Mouse (Mus musculus) midbrain, embryonic 15.5 days (tissue): ENCODE results near the gene Duxbl2. TPM values are rescaled to one million over a fixed set of nuclear protein-coding genes. Genes with fewer than 3 reads are reported as not detected.
"Not testable (repeated sequence)": the region's sequence is repeated elsewhere in the genome, so short reads cannot be mapped to it uniquely, and the experiment has no call there.

Experiments
- ATAC-seq: fragments of 200-750 bp; cut with Nextera tagmentation; replicated peaks from 2 replicates; pipeline ENCODE4 v1.8.0; 2017; ENCODE audit warnings: moderate TSS enrichment
- H3K27ac ChIP-seq: fragments of 300-500 bp; sonication (generic); 2 replicates; pipeline ENCODE4 v1.5.1; 2015; ENCODE audit warnings: mild to moderate bottlenecking, inconsistent platforms
- H3K27me3 ChIP-seq: fragments of 300-500 bp; sonication (generic); replicated peaks from 2 replicates; pipeline ENCODE4 v1.6.1; 2015; ENCODE audit warnings: inconsistent platforms
- H3K36me3 ChIP-seq: fragments of 300-500 bp; sonication (generic); replicated peaks from 2 replicates; pipeline ENCODE4 v1.6.1; 2015; ENCODE audit warnings: inconsistent platforms
- H3K4me1 ChIP-seq: fragments of 300-500 bp; sonication (generic); 2 replicates; pipeline ENCODE4 v1.6.1; 2015; ENCODE audit warnings: inconsistent platforms
- H3K4me2 ChIP-seq: fragments of 300-500 bp; sonication (generic); 2 replicates; pipeline ENCODE4 v1.6.1; 2015; ENCODE audit warnings: inconsistent platforms, mild to moderate bottlenecking, moderate library complexity
- H3K4me3 ChIP-seq: fragments of 300-500 bp; sonication (generic); 2 replicates; pipeline ENCODE4 v1.5.1; 2015; ENCODE audit warnings: mild to moderate bottlenecking, inconsistent platforms
- H3K9ac ChIP-seq: fragments of 300-500 bp; sonication (generic); 2 replicates; pipeline ENCODE4 v1.6.1; 2015; ENCODE audit warnings: mild to moderate bottlenecking, inconsistent platforms
- H3K9me3 ChIP-seq: fragments of 300-500 bp; sonication (generic); 2 replicates; pipeline ENCODE4 v1.6.1; 2016; ENCODE audit warnings: inconsistent platforms
- WGBS: fragments of 180-500 bp; shearing (Covaris S2); methylation state at CpG from one replicate; pipeline ENCODE4 v1.1.7; 2015; ENCODE audit warnings: mixed read lengths; 5-methylcytosine and 5-hydroxymethylcytosine counted together
- polyA plus RNA-seq: library from polyadenylated mRNA; unstranded; fragments of >200 nt; fragmentation: Nextera tagmentation; extraction: Ambion mirVana; gene quantifications from 2 replicates; pipeline ENCODE4 v1.2.1, GENCODE M21; 2015

Duxbl2 gene
- 0.46 and 1.2 TPM in 2 replicates for polyA plus RNA-seq

- ATAC-seq, result peak; percentile 45; the same call in 1 of the 2 replicates
- H3K4me2 ChIP-seq, H3K36me3 ChIP-seq, H3K4me3 ChIP-seq, H3K27me3 ChIP-seq, H3K27ac ChIP-seq, H3K9ac ChIP-seq, H3K4me1 ChIP-seq, H3K9me3 ChIP-seq: not testable (repeated sequence)
- WGBS, result no CpG with 5 or more reads among the region's 7 CpGs
These were observed at the start of gene Duxbl2 for GRCm38 (mm10) chr14:26118150-26118549. Gene Duxbl2 (plus strand): TSS chr14:26118349.

- not testable (repeated sequence) for H3K4me1 ChIP-seq, H3K36me3 ChIP-seq, H3K27ac ChIP-seq, H3K27me3 ChIP-seq, H3K9ac ChIP-seq, ATAC-seq, H3K4me3 ChIP-seq, H3K9me3 ChIP-seq, H3K4me2 ChIP-seq
- no CpG with 5 or more reads among the region's 5 CpGs for whole genome bisulfite sequencing
These were observed 41.3 kb upstream of the Duxbl2 start for GRCm38 (mm10) chr14:26076620-26077390.

- not testable (repeated sequence) for H3K4me1 ChIP-seq
- WGBS, result no CpG with 5 or more reads among the region's 6 CpGs
These were observed 36.9 kb upstream of the Duxbl2 start, which contains the start of gene Cphx2 for GRCm38 (mm10) chr14:26081216-26081615. Gene Cphx2 (plus strand): TSS chr14:26081516.

GRCm38 (mm10) chr14:26081997-26082396, 36.2 kb upstream of the Duxbl2 start, which contains the start of gene Cphx3:
Gene Cphx3 (plus strand): TSS chr14:26082297.
- no CpG with 5 or more reads among the region's 1 CpGs for WGBS
- H3K4me1 ChIP-seq, H3K27ac ChIP-seq, H3K9me3 ChIP-seq, H3K36me3 ChIP-seq, H3K4me3 ChIP-seq, H3K27me3 ChIP-seq, ATAC-seq, H3K4me2 ChIP-seq, H3K9ac ChIP-seq: not testable (repeated sequence)

More at GRCm38 (mm10) chr14:26081216-26081615, 36.9 kb upstream of the Duxbl2 start, which contains the start of gene Cphx2:
- H3K4me3 ChIP-seq, H3K27ac ChIP-seq, H3K9me3 ChIP-seq, H3K36me3 ChIP-seq, ATAC-seq, H3K27me3 ChIP-seq, H3K9ac ChIP-seq, H3K4me2 ChIP-seq: not testable (repeated sequence)

GRCm38 (mm10) chr14:26097622-26098021, 20.5 kb upstream of the Duxbl2 start:
- H3K27ac ChIP-seq, H3K27me3 ChIP-seq, H3K9me3 ChIP-seq, H3K4me1 ChIP-seq, H3K4me2 ChIP-seq, H3K9ac ChIP-seq, H3K4me3 ChIP-seq, H3K36me3 ChIP-seq, ATAC-seq: not testable (repeated sequence)
- no CpG with 5 or more reads among the region's 3 CpGs for WGBS

- not testable (repeated sequence) for H3K27me3 ChIP-seq, H3K4me1 ChIP-seq, H3K4me2 ChIP-seq, H3K27ac ChIP-seq, H3K9ac ChIP-seq, H3K4me3 ChIP-seq, H3K9me3 ChIP-seq, H3K36me3 ChIP-seq
- ATAC-seq, result peak; percentile 90
- no CpG with 5 or more reads among the region's 18 CpGs for WGBS
These were observed 426 bp downstream of the Duxbl2 start for GRCm38 (mm10) chr14:26118550-26119000.

GRCm38 (mm10) chr14:26119095-26119494, 946 bp downstream of the Duxbl2 start:
- ATAC-seq, H3K9ac ChIP-seq: not testable (repeated sequence)
- WGBS, result no CpG with 5 or more reads among the region's 7 CpGs

GRCm38 (mm10) chr14:26147095-26147494, 28.9 kb downstream of the Duxbl2 start:
- H3K9me3 ChIP-seq, H3K4me2 ChIP-seq, H3K27ac ChIP-seq, H3K27me3 ChIP-seq, H3K4me3 ChIP-seq, H3K9ac ChIP-seq, ATAC-seq, H3K4me1 ChIP-seq, H3K36me3 ChIP-seq: not testable (repeated sequence)
- no CpG with 5 or more reads among the region's 2 CpGs for WGBS

More at GRCm38 (mm10) chr14:26119095-26119494, 946 bp downstream of the Duxbl2 start:
- not testable (repeated sequence) for H3K27ac ChIP-seq, H3K4me3 ChIP-seq, H3K4me1 ChIP-seq, H3K4me2 ChIP-seq, H3K36me3 ChIP-seq, H3K9me3 ChIP-seq, H3K27me3 ChIP-seq

GRCm38 (mm10) chr14:26156032-26156431, 37.9 kb downstream of the Duxbl2 start:
- not testable (repeated sequence) for H3K9ac ChIP-seq, H3K27ac ChIP-seq, ATAC-seq, H3K4me2 ChIP-seq, H3K9me3 ChIP-seq, H3K4me1 ChIP-seq, H3K27me3 ChIP-seq, H3K4me3 ChIP-seq, H3K36me3 ChIP-seq
- no CpG with 5 or more reads among the region's 7 CpGs for WGBS

- not testable (repeated sequence) for H3K27me3 ChIP-seq, H3K27ac ChIP-seq, H3K9me3 ChIP-seq, H3K9ac ChIP-seq, H3K36me3 ChIP-seq, H3K4me2 ChIP-seq, H3K4me3 ChIP-seq, H3K4me1 ChIP-seq, ATAC-seq
- WGBS, result no CpG with 5 or more reads among the region's 9 CpGs
These were observed 43.0 kb downstream of the Duxbl2 start for GRCm38 (mm10) chr14:26161156-26161555.

- not testable (repeated sequence) for H3K4me1 ChIP-seq, H3K4me3 ChIP-seq, H3K27me3 ChIP-seq
These were observed 44.3 kb downstream of the Duxbl2 start for GRCm38 (mm10) chr14:26162423-26162822.

GRCm38 (mm10) chr14:26165266-26165665, 47.1 kb downstream of the Duxbl2 start:
- not testable (repeated sequence) for H3K4me2 ChIP-seq, H3K27me3 ChIP-seq, H3K9me3 ChIP-seq, H3K4me3 ChIP-seq, H3K27ac ChIP-seq, H3K4me1 ChIP-seq, ATAC-seq, H3K9ac ChIP-seq, H3K36me3 ChIP-seq
- no CpG with 5 or more reads among the region's 12 CpGs for WGBS

More at GRCm38 (mm10) chr14:26162423-26162822, 44.3 kb downstream of the Duxbl2 start:
- no CpG with 5 or more reads among the region's 5 CpGs for WGBS
- H3K27ac ChIP-seq, ATAC-seq, H3K9me3 ChIP-seq, H3K9ac ChIP-seq, H3K36me3 ChIP-seq, H3K4me2 ChIP-seq: not testable (repeated sequence)

- H3K36me3 ChIP-seq, H3K27me3 ChIP-seq, H3K27ac ChIP-seq, H3K9ac ChIP-seq, H3K9me3 ChIP-seq, H3K4me2 ChIP-seq, H3K4me3 ChIP-seq, ATAC-seq, H3K4me1 ChIP-seq: not testable (repeated sequence)
- no CpG with 5 or more reads among the region's 3 CpGs for WGBS
These were observed 55.8 kb downstream of the Duxbl2 start for GRCm38 (mm10) chr14:26173955-26174354.
